Mouse (Mus musculus): Measurements from ENCODE around the gene Inha. TPM values are rescaled to one million over a fixed set of nuclear protein-coding genes. Genes with fewer than 3 reads are reported as not detected.

Gene Inha
- total and polyA plus RNA-seq, 3 experiments = not detected

GRCm38 (mm10) chr1:75518427-75518826 is 11.6 kb downstream of the Inha start:
- no peak for DNase-seq (ENCODE audit: low read depth, low spot score)
- Histone ChIP-seq H3K79me2 (ENCODE audit: control insufficient read depth, insufficient read depth, low read length, poor library complexity) (peaks cover 2% of the 10 kb centered on the region; the same call in 1 of the 2 replicates), H3K4me1 (ENCODE audit: control insufficient read depth in 1 of 2, insufficient read depth in 2 of 2, low read length in 2 of 2) (peaks cover 0 to 8% of the 10 kb centered on the region in 2 experiments; a peak in 1 of 4 replicates), H3K27me3 (ENCODE audit: control insufficient read depth in 1 of 2, insufficient read depth in 2 of 2, low read length in 2 of 2) (no peaks in the 10 kb centered on the region; a peak in 1 of 4 replicates), H3K4me3 (ENCODE audit: control insufficient read depth in 1 of 2, insufficient read depth in 1 of 2, low read depth in 2 of 2, low read length in 2 of 2) (no peak overlapping the region), H3K36me3 (ENCODE audit: control insufficient read depth in 1 of 2, insufficient read depth in 2 of 2, low read length in 2 of 2) (peaks cover 0 to 11% of the 10 kb centered on the region in 2 experiments; a peak in 2 of 4 replicates), H3K9me3 (replicated peaks; ENCODE audit: insufficient read depth, low read length) (no peaks in the 10 kb centered on the region), H3K27ac (ENCODE audit: control insufficient read depth, low read depth, low read length) (no peak overlapping the region), H3K9ac (ENCODE audit: control insufficient read depth, low read depth, low read length, poor library complexity, severe bottlenecking) (no peak overlapping the region)
- TF ChIP-seq BHLHE40 (IDR thresholded peaks at IDR 0.05; ENCODE audit: borderline replicate concordance, low read depth, low read length) (no peak), POLR2AphosphoS5 (IDR thresholded peaks at IDR 0.05; ENCODE audit: borderline replicate concordance, low read depth, low read length) (no peak), MXI1 (IDR thresholded peaks at IDR 0.05; ENCODE audit: low read depth, low read length) (no peak), NELFE (IDR thresholded peaks at IDR 0.05; ENCODE audit: low read depth, low read length) (no peak), MYC (IDR thresholded peaks at IDR 0.05; ENCODE audit: low read depth, low read length) (no peak), SMC3 (IDR thresholded peaks at IDR 0.05; ENCODE audit: low read depth, low read length) (no peak), NRF1 (IDR thresholded peaks at IDR 0.05; ENCODE audit: insufficient read depth, low read depth, low read length, poor library complexity, severe bottlenecking) (no peak), RCOR1 (IDR thresholded peaks at IDR 0.05; ENCODE audit: low read depth, low read length) (no peak), HCFC1 (IDR thresholded peaks at IDR 0.05; ENCODE audit: low read depth, low read length) (no peak), TCF12 (IDR thresholded peaks at IDR 0.05; ENCODE audit: low read depth, low read length) (no peak), TBP (IDR thresholded peaks at IDR 0.05; ENCODE audit: low read depth, low read length) (no peak), ZC3H11A (IDR thresholded peaks at IDR 0.05; ENCODE audit: low read depth, low read length) (no peak), CHD2 (IDR thresholded peaks at IDR 0.05; ENCODE audit: low read length) (no peak), MAZ (IDR thresholded peaks at IDR 0.05; ENCODE audit: low read depth, low read length) (no peak), ZMIZ1 (IDR thresholded peaks at IDR 0.05; ENCODE audit: low read depth, low read length) (no peak), USF1 (IDR thresholded peaks at IDR 0.05; ENCODE audit: low read depth, low read length) (no peak), SIN3A (IDR thresholded peaks at IDR 0.05; ENCODE audit: low read length) (no peak), MAFK (IDR thresholded peaks at IDR 0.05; ENCODE audit: borderline replicate concordance, low read depth, low read length) (no peak)

DNA sequence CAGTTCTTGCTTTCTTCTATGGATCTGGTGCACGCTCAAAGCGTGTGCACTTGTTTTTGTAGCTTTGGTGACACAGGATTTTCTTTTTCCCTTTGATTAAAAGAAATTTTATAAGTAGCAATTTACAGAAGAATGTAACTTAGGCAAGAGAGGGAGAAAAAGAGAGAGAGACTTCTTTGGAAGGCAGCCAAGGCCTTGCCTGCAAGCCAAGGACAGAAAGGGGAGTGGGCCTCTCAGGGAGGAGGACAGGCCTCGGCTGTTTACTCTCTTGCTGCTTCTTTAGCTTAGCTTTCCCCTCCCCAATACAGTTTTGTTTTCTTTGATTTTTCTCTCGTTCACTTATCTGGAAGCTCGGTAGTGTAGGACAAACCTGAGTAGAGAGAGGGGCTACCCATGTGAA is 12.7 kb downstream of the Inha start:
- TF ChIP-seq USF2 (IDR thresholded peaks at IDR 0.05; ENCODE audit: borderline replicate concordance in 1 of 2, insufficient read depth in 1 of 2, low read depth in 1 of 2, low read length in 2 of 2) = no peak
- TF ChIP-seq ELF1 (IDR thresholded peaks at IDR 0.05; ENCODE audit: low read depth, low read length) = no peak
- no peak for TF ChIP-seq TCF12 (IDR thresholded peaks at IDR 0.05; ENCODE audit: low read depth, low read length)
- TF ChIP-seq NRF1 (IDR thresholded peaks at IDR 0.05; ENCODE audit: insufficient read depth, low read depth, low read length, poor library complexity, severe bottlenecking) = no peak
- TF ChIP-seq POLR2AphosphoS2 (IDR thresholded peaks at IDR 0.05; ENCODE audit: low read length) = no peak
- no peak for TF ChIP-seq USF1 (IDR thresholded peaks at IDR 0.05; ENCODE audit: low read depth, low read length)
- no peak for TF ChIP-seq ZNF384 (IDR thresholded peaks at IDR 0.05; ENCODE audit: low read depth, low read length)
- TF ChIP-seq ZMIZ1 (IDR thresholded peaks at IDR 0.05; ENCODE audit: low read depth, low read length) = no peak
- no peak for TF ChIP-seq GATA1 (IDR thresholded peaks at IDR 0.05; ENCODE audit: low read depth, low read length)
- TF ChIP-seq UBTF (IDR thresholded peaks at IDR 0.05; ENCODE audit: borderline replicate concordance, insufficient read depth, low read depth, low read length) = no peak
- TF ChIP-seq MYC (IDR thresholded peaks at IDR 0.05; ENCODE audit: low read depth, low read length) = no peak
- no peak for TF ChIP-seq MAX (IDR thresholded peaks at IDR 0.05; ENCODE audit: low read length)
- TF ChIP-seq MAFK (IDR thresholded peaks at IDR 0.05; ENCODE audit: borderline replicate concordance, low read depth, low read length) = no peak
- TF ChIP-seq JUND (IDR thresholded peaks at IDR 0.05; ENCODE audit: low read depth, low read length) = no peak
- no peak for TF ChIP-seq RAD21 (IDR thresholded peaks at IDR 0.05; ENCODE audit: low read depth, low read length)
- TF ChIP-seq CHD2 (IDR thresholded peaks at IDR 0.05; ENCODE audit: low read length) = no peak
- TF ChIP-seq NELFE (IDR thresholded peaks at IDR 0.05; ENCODE audit: low read depth, low read length) = no peak
- TF ChIP-seq ETS1 (IDR thresholded peaks at IDR 0.05; ENCODE audit: low read depth, low read length) = no peak
- no peak for TF ChIP-seq MAZ (IDR thresholded peaks at IDR 0.05; ENCODE audit: low read depth, low read length)

More for the DNA sequence above, 12.7 kb downstream of the Inha start:
- H3K79me2 ChIP-seq (ENCODE audit: control insufficient read depth, insufficient read depth, low read length, poor library complexity) = peaks cover 2% of the 10 kb centered on the region; the same call in 1 of the 2 replicates
- no peak overlapping the region for H3K4me3 ChIP-seq (ENCODE audit: control insufficient read depth in 1 of 2, insufficient read depth in 1 of 2, low read depth in 2 of 2, low read length in 2 of 2)
- no peaks in the 10 kb centered on the region; a peak in 1 of 4 replicates for H3K27me3 ChIP-seq (ENCODE audit: control insufficient read depth in 1 of 2, insufficient read depth in 2 of 2, low read length in 2 of 2)
- H3K9me3 ChIP-seq (replicated peaks; ENCODE audit: insufficient read depth, low read length) = no peaks in the 10 kb centered on the region
- DNase-seq (ENCODE audit: low read depth, low spot score) = no peak
- no peak overlapping the region for H3K27ac ChIP-seq (ENCODE audit: control insufficient read depth, low read depth, low read length)
- H3K4me1 ChIP-seq (ENCODE audit: control insufficient read depth in 1 of 2, insufficient read depth in 2 of 2, low read length in 2 of 2) = peaks cover 0 to 8% of the 10 kb centered on the region in 2 experiments; a peak in 1 of 4 replicates
- peaks cover 0 to 11% of the 10 kb centered on the region in 2 experiments; a peak in 2 of 4 replicates for H3K36me3 ChIP-seq (ENCODE audit: control insufficient read depth in 1 of 2, insufficient read depth in 2 of 2, low read length in 2 of 2)
- H3K9ac ChIP-seq (ENCODE audit: control insufficient read depth, low read depth, low read length, poor library complexity, severe bottlenecking) = no peak overlapping the region
